Mouse (Mus musculus) kidney, postnatal 0 days (tissue): Measurements from ENCODE around the gene C1qtnf7. TPM values are rescaled to one million over a fixed set of nuclear protein-coding genes. Genes with fewer than 3 reads are reported as not detected.

Experiments
- ATAC-seq: fragments of 200-750 bp; cut with Nextera tagmentation; replicated peaks from 2 replicates; pipeline ENCODE4 v1.8.0; 2017; ENCODE audit warnings: low read depth, moderate number of reproducible peaks, moderate TSS enrichment, moderate library complexity; ENCODE audit not compliant: low FRiP score
- DNase-seq: peaks from one replicate; pipeline ENCODE4 v3.0.0-alpha.2; 2016; ENCODE audit warnings: low spot score
- H3K27ac ChIP-seq: fragments of 300-500 bp; sonication (generic); 2 replicates; pipeline ENCODE4 v1.5.1; 2014; ENCODE audit warnings: mild to moderate bottlenecking
- H3K27me3 ChIP-seq: fragments of 300-500 bp; sonication (generic); 2 replicates; pipeline ENCODE4 v1.6.1; 2014; ENCODE audit warnings: low read length, mixed read lengths; ENCODE audit not compliant: insufficient read depth
- H3K36me3 ChIP-seq: fragments of 300-500 bp; sonication (generic); 2 replicates; pipeline ENCODE4 v1.6.1; 2014; ENCODE audit warnings: low read length, mixed read lengths; ENCODE audit not compliant: insufficient read depth
- H3K4me1 ChIP-seq: fragments of 300-500 bp; sonication (generic); replicated peaks from 2 replicates; pipeline ENCODE4 v1.6.1; 2014; ENCODE audit warnings: antibody characterized with exemption, low read length, mixed read lengths; ENCODE audit not compliant: insufficient read depth
- H3K4me2 ChIP-seq: fragments of 300-500 bp; sonication (generic); 2 replicates; pipeline ENCODE4 v1.6.1; 2014; ENCODE audit warnings: mild to moderate bottlenecking, low read length, moderate library complexity, mixed read lengths
- H3K4me3 ChIP-seq: fragments of 300-500 bp; sonication (generic); replicated peaks from 2 replicates; pipeline ENCODE4 v1.5.1; 2014; ENCODE audit warnings: low read depth, low read length
- H3K9ac ChIP-seq: fragments of 300-500 bp; sonication (generic); 2 replicates; pipeline ENCODE4 v1.6.1; 2014; ENCODE audit warnings: low read depth, low read length
- H3K9me3 ChIP-seq: fragments of 300-500 bp; sonication (generic); replicated peaks from 2 replicates; pipeline ENCODE4 v1.6.1; 2016; ENCODE audit warnings: low read length, inconsistent platforms, mixed read lengths
- CTCF ChIP-seq: IDR thresholded peaks from 2 replicates; pipeline ENCODE4 v1.5.1; 2016; ENCODE audit warnings: antibody characterized with exemption, low read depth, mild to moderate bottlenecking, moderate library complexity
- WGBS: fragments of 180-500 bp; shearing (Covaris S2); extraction: QIAGEN DNeasy Blood & Tissue Kit; methylation state at CpG from one replicate; pipeline ENCODE4 v1.1.7; 2014; 5-methylcytosine and 5-hydroxymethylcytosine counted together
- polyA plus RNA-seq: library from polyadenylated mRNA; unstranded; fragments of >200 nt; fragmentation: Nextera tagmentation; extraction: Ambion mirVana; gene quantifications from 2 replicates; pipeline ENCODE4 v1.2.1, GENCODE M21; 2015

The C1qtnf7 gene
- polyA plus RNA-seq, 1 experiment from 2014 or later: 15.6 TPM

GRCm38 (mm10) chr5:43481824-43482223 is 33.5 kb upstream of the C1qtnf7 start:
- Histone ChIP-seq H3K9me3 (no peaks in the 10 kb centered on the region), H3K4me3 (no peak overlapping the region), H3K9ac (no peak overlapping the region), H3K27me3 (no peaks in the 10 kb centered on the region), H3K4me1 (no peaks in the 10 kb centered on the region), H3K27ac (no peak overlapping the region), H3K4me2 (no peak overlapping the region), H3K36me3 (no peaks in the 10 kb centered on the region)
- TF ChIP-seq CTCF: no peak
- ATAC-seq (no peak), DNase-seq (peak; percentile 51)
- 32% methylated on average over 2 of the region's 2 CpGs for WGBS

- H3K9ac ChIP-seq: no peak overlapping the region
- 91% methylated on average over 1 of the region's 1 CpGs for WGBS
- TF ChIP-seq CTCF: peak; percentile 24; the same call in 1 of the 2 replicates
- no peak overlapping the region for H3K4me3 ChIP-seq
- H3K9me3 ChIP-seq: no peaks in the 10 kb centered on the region
- no peaks in the 10 kb centered on the region for H3K36me3 ChIP-seq
- ATAC-seq (no peak), DNase-seq (no peak)
- H3K27me3 ChIP-seq: no peaks in the 10 kb centered on the region
- no peak overlapping the region for H3K27ac ChIP-seq
- no peaks in the 10 kb centered on the region for H3K4me1 ChIP-seq
- H3K4me2 ChIP-seq: no peak overlapping the region
Observed at GRCm38 (mm10) chr5:43501887-43502286, 13.5 kb upstream of the C1qtnf7 start.

GRCm38 (mm10) chr5:43504243-43504786 is 11.0 kb upstream of the C1qtnf7 start:
- Histone ChIP-seq H3K9ac (no peak overlapping the region), H3K9me3 (no peaks in the 10 kb centered on the region), H3K4me1 (no peaks in the 10 kb centered on the region), H3K27me3 (no peaks in the 10 kb centered on the region), H3K36me3 (no peaks in the 10 kb centered on the region), H3K27ac (no peak overlapping the region), H3K4me2 (no peak overlapping the region), H3K4me3 (no peak overlapping the region)
- 52% methylated on average over 2 of the region's 2 CpGs for WGBS
- TF ChIP-seq CTCF: 0 out of 2 replicates have a peak, but pooled peaks have one; percentile 21
- no peak for ATAC-seq
- DNase-seq: no peak

- Histone ChIP-seq H3K27me3 (no peaks in the 10 kb centered on the region), H3K4me2 (no peak overlapping the region), H3K4me1 (no peaks in the 10 kb centered on the region), H3K27ac (no peak overlapping the region), H3K9me3 (no peaks in the 10 kb centered on the region), H3K4me3 (no peak overlapping the region), H3K9ac (no peak overlapping the region), H3K36me3 (no peaks in the 10 kb centered on the region)
- 66% methylated on average over 2 of the region's 2 CpGs for WGBS
- no peak for TF ChIP-seq CTCF
- no peak for DNase-seq
- ATAC-seq: no peak
Observed at GRCm38 (mm10) chr5:43508470-43508869, 6.9 kb upstream of the C1qtnf7 start.

GRCm38 (mm10) chr5:43508892-43509291 is 6.4 kb upstream of the C1qtnf7 start:
- peak; percentile 37 for DNase-seq

GRCm38 (mm10) chr5:43511126-43511525 is 4.2 kb upstream of the C1qtnf7 start:
- Histone ChIP-seq H3K9ac (no peak overlapping the region), H3K9me3 (no peaks in the 10 kb centered on the region), H3K27ac (no peak overlapping the region), H3K27me3 (no peaks in the 10 kb centered on the region), H3K4me3 (no peak overlapping the region), H3K4me2 (no peak overlapping the region), H3K36me3 (no peaks in the 10 kb centered on the region), H3K4me1 (no peaks in the 10 kb centered on the region)
- WGBS: 81% methylated on average over 2 of the region's 2 CpGs
- ATAC-seq (no peak), DNase-seq (no peak)
- TF ChIP-seq CTCF: no peak

More at GRCm38 (mm10) chr5:43508892-43509291, 6.4 kb upstream of the C1qtnf7 start:
- no peak overlapping the region for H3K9ac ChIP-seq
- H3K27ac ChIP-seq: peak overlapping the region; percentile 4; the same call in 1 of the 2 replicates
- no peaks in the 10 kb centered on the region for H3K36me3 ChIP-seq
- H3K9me3 ChIP-seq: no peaks in the 10 kb centered on the region
- WGBS: 57% methylated on average over 1 of the region's 1 CpGs
- TF ChIP-seq CTCF: no peak
- H3K4me1 ChIP-seq: no peaks in the 10 kb centered on the region
- H3K27me3 ChIP-seq: no peaks in the 10 kb centered on the region
- no peak overlapping the region for H3K4me3 ChIP-seq
- no peak overlapping the region for H3K4me2 ChIP-seq
- ATAC-seq: no peak

GRCm38 (mm10) chr5:43516491-43516890 is 1.2 kb downstream of the C1qtnf7 start:
- DNase-seq (no peak), ATAC-seq (no peak)
- peak overlapping the region; percentile 57 for H3K4me2 ChIP-seq
- peaks cover 9% of the 10 kb centered on the region for H3K4me1 ChIP-seq
- 22% methylated on average over 7 of the region's 7 CpGs for WGBS
- H3K4me3 ChIP-seq: peak overlapping the region; percentile 29
- no peak for TF ChIP-seq CTCF
- no peaks in the 10 kb centered on the region for H3K27me3 ChIP-seq
- no peaks in the 10 kb centered on the region for H3K9me3 ChIP-seq
- peak overlapping the region; percentile 14; the same call in 1 of the 2 replicates for H3K27ac ChIP-seq
- H3K9ac ChIP-seq: peak overlapping the region; percentile 43
- no peaks in the 10 kb centered on the region for H3K36me3 ChIP-seq
